Mouse (Mus musculus) lung, postnatal 0 days (tissue): ENCODE measurements around the gene Rnase10. TPM values are rescaled to one million over a fixed set of nuclear protein-coding genes. Genes with fewer than 3 reads are reported as not detected.

Experiments used
- ATAC-seq: fragments of 200-750 bp; cut with Nextera tagmentation; 2 replicates; pipeline ENCODE4 v1.8.0; 2017; ENCODE audit warnings: moderate library complexity
- DNase-seq: peaks from one replicate; pipeline ENCODE4 v3.0.0-alpha.2; 2016; ENCODE audit warnings: low spot score
- H3K27ac ChIP-seq: fragments of 300-500 bp; sonication (generic); 2 replicates; pipeline ENCODE4 v1.5.1; 2014; ENCODE audit warnings: antibody characterized with exemption, mild to moderate bottlenecking, low read length, mixed read lengths
- H3K27me3 ChIP-seq: fragments of 300-500 bp; sonication (generic); replicated peaks from 2 replicates; pipeline ENCODE4 v1.6.1; 2014; ENCODE audit warnings: low read length, mixed read lengths; ENCODE audit not compliant: insufficient read depth
- H3K36me3 ChIP-seq: fragments of 300-500 bp; sonication (generic); 2 replicates; pipeline ENCODE4 v1.6.1; 2014; ENCODE audit warnings: low read length, mixed read lengths; ENCODE audit not compliant: insufficient read depth
- H3K4me1 ChIP-seq: fragments of 300-500 bp; sonication (generic); 2 replicates; pipeline ENCODE4 v1.6.1; 2014; ENCODE audit warnings: antibody characterized with exemption, low read depth, low read length, mixed read lengths; ENCODE audit not compliant: insufficient read depth
- H3K4me2 ChIP-seq: fragments of 300-500 bp; sonication (generic); replicated peaks from 2 replicates; pipeline ENCODE4 v1.6.1; 2014; ENCODE audit warnings: low read depth, mild to moderate bottlenecking, low read length, moderate library complexity, mixed read lengths
- H3K4me3 ChIP-seq: fragments of 300-500 bp; sonication (generic); 2 replicates; pipeline ENCODE4 v1.5.1; 2014; ENCODE audit warnings: low read depth, low read length
- H3K9ac ChIP-seq: fragments of 300-500 bp; sonication (generic); replicated peaks from 2 replicates; pipeline ENCODE4 v1.6.1; 2014; ENCODE audit warnings: low read depth, mild to moderate bottlenecking
- H3K9me3 ChIP-seq: fragments of 300-500 bp; sonication (generic); 2 replicates; pipeline ENCODE4 v1.6.1; 2016; ENCODE audit warnings: low read length, mixed read lengths
- CTCF ChIP-seq: IDR thresholded peaks from 2 replicates; pipeline ENCODE4 v1.5.1; 2016; ENCODE audit warnings: antibody characterized with exemption, mild to moderate bottlenecking
- EP300 ChIP-seq: IDR thresholded peaks from 2 replicates; pipeline ENCODE4 v1.6.1; 2016; ENCODE audit warnings: antibody characterized with exemption, mild to moderate bottlenecking, control low read depth
- WGBS: fragments of 180-500 bp; shearing (Covaris S2); extraction: QIAGEN DNeasy Blood & Tissue Kit; methylation state at CpG from one replicate; pipeline ENCODE4 v1.1.7; 2014; 5-methylcytosine and 5-hydroxymethylcytosine counted together
- polyA plus RNA-seq: library from polyadenylated mRNA; unstranded; fragments of >200 nt; fragmentation: Nextera tagmentation; extraction: Ambion mirVana; gene quantifications from 2 replicates; pipeline ENCODE4 v1.2.1, GENCODE M21; 2015

The Rnase10 gene
- polyA plus RNA-seq, 1 experiment from 2014 or later, result 0.14 TPM

DNA sequence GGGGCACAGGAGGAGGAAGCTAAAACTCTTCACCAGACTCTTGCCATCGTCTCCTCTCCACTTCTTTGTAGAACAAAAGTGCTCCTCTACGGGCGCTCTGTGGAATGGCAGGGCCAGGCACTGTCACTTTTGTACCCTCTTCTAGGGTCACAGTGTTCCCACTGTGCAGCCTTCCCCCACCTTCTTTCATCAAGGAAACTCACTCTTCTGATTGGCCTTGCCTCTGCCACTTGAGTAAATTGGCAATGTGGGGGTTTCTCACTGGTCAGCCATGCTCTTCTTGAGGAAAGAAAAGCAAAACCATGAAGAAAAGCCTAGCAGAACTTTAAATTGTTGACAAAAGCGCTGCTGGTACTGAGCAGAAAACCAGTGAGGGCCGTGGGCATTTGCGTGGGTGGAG, 34.2 kb downstream of the Rnase10 start, which contains the start of gene Rnase9:
Rnase9 (minus strand) TSS at position 101 of the 400 bp plus-strand sequence.
- WGBS, result 77% methylated on average over 6 of the region's 6 CpGs
- Histone ChIP-seq H3K4me1 (no peaks in the 10 kb centered on the region), H3K27me3 (no peaks in the 10 kb centered on the region), H3K36me3 (no peaks in the 10 kb centered on the region), H3K9ac (no peak within 1 kb of the TSS), H3K4me3 (no peak within 1 kb of the TSS), H3K9me3 (no peaks in the 10 kb centered on the region), H3K4me2 (no peak within 1 kb of the TSS), H3K27ac (no peak within 1 kb of the TSS)
- ATAC-seq, result no peak
- TF ChIP-seq CTCF, result no peak
- no peak for TF ChIP-seq EP300
- no peak for DNase-seq

DNA sequence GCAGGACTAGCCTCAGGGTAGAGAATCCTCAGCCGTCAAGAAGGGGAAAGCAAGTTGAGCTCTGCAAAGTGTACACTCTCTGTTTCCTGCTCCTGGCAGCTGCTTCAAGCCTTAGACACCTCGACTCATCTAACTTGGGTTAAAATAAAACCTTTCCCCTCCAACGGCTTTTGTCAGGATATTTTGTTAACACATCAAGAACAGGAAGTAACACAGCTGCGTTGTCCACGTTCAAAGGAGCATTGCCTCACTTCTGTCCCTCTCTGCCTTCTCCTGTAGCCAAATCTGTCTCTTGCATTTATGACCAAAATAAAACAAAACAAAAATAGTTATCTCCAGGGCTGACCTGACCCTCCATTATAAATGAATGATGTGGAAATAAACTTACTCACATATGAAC, 40.3 kb downstream of the Rnase10 start:
- ATAC-seq (peak; percentile 75), DNase-seq (peak; percentile 70)
- TF ChIP-seq CTCF (no peak), EP300 (no peak)
- H3K9me3 ChIP-seq, result no peaks in the 10 kb centered on the region
- no peak overlapping the region for H3K27ac ChIP-seq
- no peaks in the 10 kb centered on the region for H3K36me3 ChIP-seq
- H3K4me3 ChIP-seq, result no peak overlapping the region
- H3K27me3 ChIP-seq, result no peaks in the 10 kb centered on the region
- WGBS, result 15% methylated on average over 5 of the region's 5 CpGs
- no peak overlapping the region for H3K4me2 ChIP-seq
- no peaks in the 10 kb centered on the region for H3K4me1 ChIP-seq
- H3K9ac ChIP-seq, result no peak overlapping the region

DNA sequence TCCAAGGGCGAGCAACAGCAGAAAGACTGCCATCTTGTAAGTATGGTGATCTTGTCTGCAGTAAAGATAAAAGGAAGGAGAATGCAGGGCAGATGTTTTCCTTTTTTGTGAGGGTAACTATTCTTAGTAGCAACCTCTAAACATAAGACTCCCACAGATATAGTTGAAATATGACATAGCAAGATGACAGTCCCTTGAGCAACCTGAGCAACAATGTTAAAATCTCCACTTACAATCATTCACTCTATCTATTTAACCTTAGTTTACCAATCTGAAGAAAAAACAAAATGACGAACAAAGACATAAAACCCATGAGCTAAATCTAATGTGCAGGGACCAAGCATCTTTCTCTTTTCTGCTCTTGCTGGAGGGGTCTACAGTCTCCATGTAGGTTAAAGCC, 42.5 kb downstream of the Rnase10 start, which contains the start of gene Rnase11:
Rnase11 (minus strand) TSS at position 101 of the 400 bp plus-strand sequence.
- no peak for ATAC-seq
- Histone ChIP-seq H3K27me3 (no peaks in the 10 kb centered on the region), H3K27ac (no peak within 1 kb of the TSS), H3K9ac (no peak within 1 kb of the TSS), H3K4me3 (no peak within 1 kb of the TSS), H3K4me2 (no peak within 1 kb of the TSS), H3K36me3 (no peaks in the 10 kb centered on the region), H3K4me1 (no peaks in the 10 kb centered on the region), H3K9me3 (no peaks in the 10 kb centered on the region)
- WGBS, result 81% methylated on average over 2 of the region's 2 CpGs
- TF ChIP-seq CTCF (no peak), EP300 (no peak)
- DNase-seq, result no peak

GRCm38 (mm10) chr14:51051941-51052340, 44.4 kb downstream of the Rnase10 start:
- no peak for TF ChIP-seq CTCF
- TF ChIP-seq EP300, result no peak
- no peak overlapping the region for H3K9ac ChIP-seq
- H3K27me3 ChIP-seq, result no peaks in the 10 kb centered on the region
- no peak overlapping the region for H3K4me3 ChIP-seq
- H3K4me2 ChIP-seq, result no peak overlapping the region
- peak; percentile 60 for ATAC-seq
- H3K9me3 ChIP-seq, result no peaks in the 10 kb centered on the region
- H3K4me1 ChIP-seq, result no peaks in the 10 kb centered on the region
- H3K36me3 ChIP-seq, result no peaks in the 10 kb centered on the region
- peak; percentile 46 for DNase-seq
- H3K27ac ChIP-seq, result no peak overlapping the region
- 31% methylated on average over 5 of the region's 5 CpGs for whole genome bisulfite sequencing

DNA sequence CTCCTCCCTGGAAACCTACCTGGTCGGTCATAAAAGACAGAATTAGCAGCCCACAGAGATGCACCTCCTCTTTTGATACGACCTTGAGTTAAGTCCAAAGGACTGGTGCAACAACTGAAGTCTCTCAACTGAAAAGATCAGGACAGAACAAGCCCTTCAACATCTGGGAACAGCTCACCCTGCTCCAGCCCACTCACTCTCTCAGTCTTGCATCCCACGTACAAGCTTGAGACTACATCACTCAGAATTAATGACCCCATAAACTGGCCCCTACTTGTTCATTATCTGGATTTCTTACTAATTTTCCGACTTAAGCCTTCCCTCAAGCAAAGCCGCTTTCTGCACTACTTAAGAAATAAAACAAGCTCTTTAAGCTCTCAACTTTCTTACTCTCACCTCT, 45.6 kb downstream of the Rnase10 start:
- no peak overlapping the region for H3K9ac ChIP-seq
- ATAC-seq (no peak), DNase-seq (no peak)
- H3K36me3 ChIP-seq, result no peaks in the 10 kb centered on the region
- no peak overlapping the region for H3K27ac ChIP-seq
- TF ChIP-seq CTCF (no peak), EP300 (no peak)
- H3K4me2 ChIP-seq, result no peak overlapping the region
- H3K4me1 ChIP-seq, result no peaks in the 10 kb centered on the region
- no peak overlapping the region for H3K4me3 ChIP-seq
- H3K9me3 ChIP-seq, result no peaks in the 10 kb centered on the region
- no peaks in the 10 kb centered on the region for H3K27me3 ChIP-seq
- WGBS, result 61% methylated on average over 5 of the region's 5 CpGs

DNA sequence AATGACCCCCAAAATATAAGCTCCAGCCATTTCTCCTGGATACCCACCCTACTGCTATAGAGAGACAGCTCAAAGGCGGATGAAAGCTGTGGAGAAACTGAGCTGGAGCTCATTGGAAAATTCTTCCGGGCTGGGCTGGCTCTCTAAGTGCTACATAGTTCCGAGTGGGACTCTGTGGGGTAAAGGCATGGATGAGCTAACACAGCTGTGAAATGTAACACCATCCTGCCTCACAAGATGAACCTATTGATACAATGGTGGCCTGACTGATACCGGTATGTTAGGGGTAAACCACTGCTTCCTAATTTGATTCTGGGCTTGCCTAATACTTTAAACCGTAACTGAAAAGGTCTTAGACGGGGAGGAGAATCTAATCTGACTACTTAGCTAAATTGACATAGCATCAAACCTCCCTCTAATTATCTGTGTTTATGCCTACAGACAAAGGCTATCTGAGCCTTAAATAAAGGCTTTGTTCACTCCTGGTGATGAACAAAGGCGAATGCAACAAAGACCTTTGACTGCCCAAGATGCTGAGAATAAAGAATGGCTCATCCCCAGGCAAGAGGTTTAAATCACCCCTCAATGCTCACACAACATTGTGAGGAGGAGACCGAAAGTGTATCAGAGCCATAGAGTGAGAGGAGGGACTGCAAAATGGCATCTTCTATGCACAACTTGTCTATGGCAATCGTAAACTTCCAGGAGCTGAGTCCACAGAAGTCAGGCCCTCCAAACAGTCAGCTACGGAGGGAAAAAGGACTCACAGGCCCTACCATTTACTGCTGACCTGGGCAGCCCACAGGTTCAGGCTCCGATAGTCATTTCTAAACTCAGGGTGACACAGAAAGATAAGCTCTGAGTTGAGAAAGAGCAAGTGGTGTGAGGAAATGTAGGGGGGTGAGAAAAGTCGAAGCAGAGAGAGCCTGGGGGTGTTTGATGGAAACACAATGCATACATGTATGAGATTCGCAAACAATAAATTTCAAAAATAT, 47.0 kb downstream of the Rnase10 start:
- H3K4me2 ChIP-seq, result no peak overlapping the region
- ATAC-seq (no peak), DNase-seq (no peak)
- no peaks in the 10 kb centered on the region for H3K27me3 ChIP-seq
- H3K9me3 ChIP-seq, result no peaks in the 10 kb centered on the region
- 69% methylated on average over 13 of the region's 13 CpGs for WGBS
- H3K4me1 ChIP-seq, result no peaks in the 10 kb centered on the region
- TF ChIP-seq EP300 (no peak), CTCF (no peak)
- H3K4me3 ChIP-seq, result no peak overlapping the region
- no peak overlapping the region for H3K9ac ChIP-seq
- no peak overlapping the region for H3K27ac ChIP-seq
- no peaks in the 10 kb centered on the region for H3K36me3 ChIP-seq
